Mouse (Mus musculus) embryo, embryonic 10.5 days (tissue): Measurements from ENCODE around the gene Hist1h3f.
A peak's percentile ranks its signal among the peaks of the same experiment; 100 is the strongest.
"Not testable (repeated sequence)": the region's sequence is repeated elsewhere in the genome, so short reads cannot be mapped to it uniquely, and the experiment has no call there.

ENCODE experiments used
- DNase-seq: peaks from one replicate; pipeline ENCODE4 v3.0.0-alpha.2; 2015; ENCODE audit warnings: low spot score

Gene Hist1h3f

DNA sequence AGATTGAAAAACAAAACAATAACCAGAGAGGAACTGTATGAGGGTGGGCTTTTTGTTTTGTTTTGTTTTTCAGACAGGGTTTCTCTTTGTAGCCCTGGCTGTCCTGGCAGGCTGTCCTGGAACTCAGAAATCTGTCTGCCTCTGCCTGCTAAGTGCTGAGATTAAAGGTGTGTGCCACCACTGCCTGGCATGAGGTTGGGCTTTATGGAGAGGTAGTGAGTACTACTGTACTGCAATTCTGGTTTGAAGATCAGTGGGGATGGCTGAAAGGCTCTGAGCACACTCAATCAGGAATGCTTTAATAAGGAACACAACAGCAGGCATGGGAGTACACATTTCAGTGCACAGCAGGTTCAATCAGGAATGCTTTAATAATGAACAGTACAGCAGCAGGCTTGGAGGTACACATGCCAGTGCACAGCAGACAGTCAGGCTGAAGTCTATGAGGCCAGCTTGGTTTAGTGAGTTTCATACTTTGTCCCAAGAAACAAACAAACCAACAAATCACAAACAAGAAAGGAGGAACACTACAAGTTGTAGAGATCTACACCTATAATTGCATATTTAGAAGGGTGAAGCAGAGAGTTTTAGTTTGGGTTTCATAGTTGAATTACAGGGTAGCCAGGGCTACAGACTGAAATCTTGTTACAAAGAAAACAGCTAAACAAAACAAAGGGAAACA, 39.7 kb downstream of the Hist1h3f start:
- DNase-seq, result peak; percentile 44

DNA sequence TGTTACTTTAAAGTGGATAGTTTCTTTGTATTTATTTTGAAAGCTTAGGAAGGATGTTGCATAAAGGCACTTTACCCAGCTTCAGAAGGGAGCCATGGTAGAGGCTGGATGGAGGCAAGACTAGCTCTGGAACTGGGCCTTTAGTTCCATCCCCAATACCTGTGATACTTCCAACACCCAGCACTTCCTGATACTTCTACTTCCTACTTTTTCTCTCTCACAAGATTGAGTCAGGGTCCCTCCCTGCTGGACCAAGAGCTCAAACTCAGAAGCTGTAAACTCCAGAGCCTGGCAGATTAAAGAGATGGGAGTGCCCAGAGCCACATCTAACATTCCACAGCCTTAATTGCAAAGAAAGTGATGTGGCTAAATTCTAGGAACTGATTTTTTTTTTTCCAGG, 40.5 kb downstream of the Hist1h3f start:
- peak; percentile 56 for DNase-seq

DNA sequence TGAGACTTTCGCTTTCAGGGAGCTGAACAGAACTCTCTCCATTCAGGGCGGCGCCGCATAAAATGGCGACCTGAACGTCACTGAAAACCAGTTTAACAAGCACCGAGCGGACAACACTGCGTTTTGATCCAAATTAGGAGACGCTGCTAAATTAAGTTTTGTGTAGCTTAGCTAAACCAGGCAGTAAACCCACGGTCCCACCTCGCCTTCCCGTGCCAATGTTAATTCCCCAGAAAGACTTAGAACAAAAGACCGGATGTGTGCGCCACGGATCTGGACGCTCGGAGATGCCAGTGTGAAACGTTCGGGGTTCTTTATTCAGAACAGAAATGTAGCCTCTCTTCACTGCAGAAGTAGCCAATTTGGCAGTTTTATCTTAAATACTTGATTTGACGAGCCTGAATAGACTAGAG, 41.2 kb downstream of the Hist1h3f start:
- peak; percentile 85 for DNase-seq

DNA sequence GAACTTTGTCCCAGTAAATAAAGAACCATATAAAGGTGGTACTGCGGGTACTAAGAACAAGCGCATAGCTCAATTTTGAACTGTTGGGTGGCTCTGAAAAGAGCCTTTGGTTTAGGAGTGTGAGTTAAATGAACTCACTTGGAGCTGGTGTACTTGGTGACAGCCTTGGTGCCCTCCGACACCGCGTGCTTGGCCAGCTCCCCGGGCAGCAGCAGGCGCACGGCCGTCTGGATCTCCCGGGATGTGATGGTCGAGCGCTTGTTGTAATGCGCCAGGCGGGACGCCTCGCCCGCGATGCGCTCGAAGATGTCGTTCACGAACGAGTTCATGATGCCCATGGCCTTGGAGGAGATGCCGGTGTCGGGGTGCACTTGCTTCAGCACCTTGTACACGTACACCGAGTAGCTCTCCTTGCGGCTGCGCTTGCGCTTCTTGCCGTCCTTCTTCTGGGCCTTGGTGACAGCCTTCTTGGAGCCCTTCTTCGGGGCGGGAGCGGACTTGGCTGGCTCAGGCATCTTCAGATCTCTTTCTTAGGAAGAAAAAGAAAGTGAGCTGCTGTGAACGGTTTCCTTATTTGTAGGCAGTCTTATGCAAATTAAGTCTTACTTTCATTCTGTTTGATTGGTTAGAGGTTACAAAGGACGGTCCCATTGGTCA, 41.7 kb downstream of the Hist1h3f start:
- DNase-seq, result peak; percentile 97

DNA sequence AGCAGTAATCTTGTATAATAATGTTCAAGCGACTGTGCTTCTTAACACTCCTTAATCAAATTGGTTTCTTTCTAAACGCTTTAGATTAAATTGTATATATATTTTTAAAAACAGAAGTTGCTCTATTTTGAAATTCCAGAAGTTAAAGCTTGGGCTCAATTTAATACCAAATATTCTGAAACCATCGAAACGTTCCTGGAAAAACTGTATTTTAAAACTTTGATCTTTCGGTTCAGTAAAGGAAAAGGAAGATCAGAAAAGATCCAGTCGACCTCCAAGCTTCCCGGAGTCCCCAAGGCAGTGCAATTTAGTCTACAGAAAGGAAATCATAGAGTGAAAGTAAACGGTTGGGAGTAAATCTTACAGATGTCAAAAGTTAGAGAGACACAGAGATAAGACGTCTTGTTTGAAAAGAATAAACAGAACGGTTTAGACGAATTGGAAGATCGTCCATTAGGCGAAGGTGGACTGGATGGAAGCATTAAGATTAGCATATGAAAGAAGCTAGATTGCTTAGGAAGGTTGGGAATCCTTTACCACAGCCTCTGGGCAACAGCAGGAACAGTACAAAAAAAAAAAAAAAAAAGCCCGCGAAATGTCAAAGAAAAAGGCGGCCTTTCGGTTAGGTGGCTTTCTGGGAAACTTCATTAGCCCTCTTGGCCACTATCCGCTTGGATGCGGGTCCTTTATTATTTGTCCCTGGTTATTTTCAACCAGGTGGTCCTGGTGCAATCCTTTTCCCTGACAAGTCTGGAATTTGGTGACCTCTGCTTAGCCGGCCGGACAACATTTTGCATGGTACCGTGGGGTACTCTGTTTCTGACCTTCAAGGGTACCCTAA, 42.5 kb downstream of the Hist1h3f start:
- DNase-seq, result peak; percentile 63

DNA sequence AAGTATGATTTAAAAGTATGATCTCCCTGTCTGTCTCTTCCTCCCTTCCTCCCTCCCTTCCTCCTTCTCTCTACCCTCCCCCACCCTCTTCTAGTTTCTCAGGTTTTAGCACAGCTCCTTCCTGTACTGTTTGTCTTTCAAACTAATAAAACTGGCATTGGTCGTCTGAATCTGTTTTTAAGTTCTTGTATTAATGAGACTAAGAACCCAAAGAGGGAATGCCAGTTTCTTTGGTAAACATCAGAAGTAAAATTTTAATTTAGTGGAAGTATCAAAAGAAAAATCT, 43.0 kb downstream of the Hist1h3f start:
- peak; percentile 69 for DNase-seq

DNA sequence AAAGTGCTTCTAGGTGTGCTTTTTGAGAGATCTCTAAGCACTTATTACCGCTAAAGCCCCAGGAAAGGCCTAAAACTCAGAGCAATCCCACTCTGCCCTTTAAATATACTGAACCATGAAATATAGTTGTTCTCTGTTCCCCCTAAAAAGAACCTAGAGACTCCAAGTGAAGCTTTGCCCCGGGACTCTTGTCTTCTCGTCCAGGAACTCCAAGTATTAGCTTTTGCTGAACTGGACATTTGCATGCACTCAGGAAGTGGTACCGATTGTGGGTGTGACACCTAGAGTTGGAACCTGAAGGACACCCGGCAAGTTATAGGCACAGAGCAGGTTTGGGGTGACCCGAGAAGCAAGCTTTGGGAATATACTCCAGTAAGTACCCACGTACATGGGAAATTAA, 47.4 kb downstream of the Hist1h3f start:
- no peak for DNase-seq

GRCm38 (mm10) chr13:23591886-23592285, 48.0 kb downstream of the Hist1h3f start:
- DNase-seq, result not testable (repeated sequence)

GRCm38 (mm10) chr13:23592614-23593013, 48.8 kb downstream of the Hist1h3f start:
- DNase-seq, result no peak

- no peak for DNase-seq
These were observed 49.4 kb downstream of the Hist1h3f start for GRCm38 (mm10) chr13:23593051-23593770.
